Mouse (Mus musculus): Measurements from ENCODE around the gene Vmn1r93.
"Not testable (repeated sequence)": the region's sequence is repeated elsewhere in the genome, so short reads cannot be mapped to it uniquely, and the experiment has no call there.

Gene Vmn1r93

GRCm38 (mm10) chr7:20138988-20139387 lies at the start of gene Vmn1r93:
Gene Vmn1r93 (minus strand): TSS chr7:20139088.
- DNase-seq (ENCODE audit: low spot score): not testable (repeated sequence)

GRCm38 (mm10) chr7:20168277-20168676 lies 29.4 kb upstream of the Vmn1r93 start, which contains the start of gene Vmn1r94:
Gene Vmn1r94 (minus strand): TSS chr7:20168377.
- DNase-seq (ENCODE audit: low spot score): not testable (repeated sequence)

GRCm38 (mm10) chr7:20122479-20122878 lies 16.4 kb downstream of the Vmn1r93 start, which contains the start of gene Gm16442:
Gene Gm16442 (minus strand): TSS chr7:20122579.
- not testable (repeated sequence) for DNase-seq (ENCODE audit: low spot score)

- not testable (repeated sequence) for DNase-seq (ENCODE audit: low spot score)
Measured at GRCm38 (mm10) chr7:20099380-20099779, 39.5 kb downstream of the Vmn1r93 start, which contains the start of gene Vmn1r91. Gene Vmn1r91 (plus strand): TSS chr7:20099680.

Measured in urinary bladder, postnatal 14 days (tissue).